Mouse (Mus musculus): ENCODE data around the gene Dohh.

DNA sequence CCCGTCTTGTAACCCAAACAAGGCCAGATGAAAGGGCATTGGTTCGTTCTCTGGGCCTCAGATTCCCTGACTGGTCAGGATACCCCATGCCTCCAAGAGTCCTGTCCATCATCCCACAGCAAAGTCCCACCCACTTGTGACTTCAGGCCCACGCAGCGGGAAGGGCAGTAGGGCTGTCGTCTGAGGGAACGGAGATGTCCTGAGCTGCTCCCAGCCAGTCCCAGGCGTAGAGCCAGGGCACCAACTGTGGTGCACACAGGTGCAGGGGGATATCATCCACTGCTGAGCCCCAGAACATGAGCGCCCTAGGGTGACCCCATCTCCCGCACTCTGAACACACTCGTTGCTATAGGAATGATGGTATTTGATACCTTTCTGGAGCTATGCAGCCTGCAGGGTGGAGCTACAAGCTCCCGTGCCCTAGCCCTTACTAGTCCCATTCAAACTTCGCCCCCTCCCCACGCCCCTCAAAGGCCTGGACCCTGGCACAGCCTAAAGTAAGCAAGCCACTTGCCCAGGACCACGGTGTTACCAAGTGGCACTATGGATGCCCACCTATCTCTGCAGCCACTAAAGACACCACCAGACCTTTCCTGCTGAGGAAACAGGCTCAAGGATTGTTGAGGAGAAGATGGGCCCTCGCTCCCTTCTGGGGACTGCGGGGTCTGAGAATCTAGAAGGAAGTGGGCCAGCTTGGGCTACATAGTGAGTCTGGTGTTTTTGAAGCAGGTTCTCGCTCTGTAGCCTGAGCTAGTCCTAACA lies 31.5 kb downstream of the Dohh start:
- TF ChIP-seq CTCF (IDR thresholded peaks at IDR 0.05): no peak
- TF ChIP-seq EP300 (IDR thresholded peaks at IDR 0.05): no peak
